Mouse (Mus musculus): ENCODE results near the gene 4921539E11Rik.

Gene 4921539E11Rik

DNA sequence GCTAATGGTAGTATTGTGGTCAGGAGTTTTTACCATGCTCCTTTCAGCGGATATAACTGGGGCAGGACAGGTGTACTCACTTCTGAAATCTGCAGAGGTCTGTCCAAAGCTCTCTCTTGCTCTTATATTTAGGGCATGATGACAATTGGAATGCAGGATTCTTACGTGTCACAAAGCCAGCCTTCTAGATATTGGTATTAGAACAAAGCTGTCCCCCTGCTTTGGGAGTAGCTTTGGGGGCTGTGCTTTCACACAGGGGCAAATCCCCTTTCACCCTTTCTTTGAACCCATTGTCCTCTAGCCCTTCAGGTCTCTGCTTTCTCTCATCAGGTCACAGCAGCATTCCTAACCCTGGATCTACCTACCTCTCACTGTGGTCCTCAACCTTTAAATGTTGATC, at the start of gene 4921539E11Rik:
Gene 4921539E11Rik, minus strand, starts transcription at position 101 of the 400 bp plus-strand sequence.
- no peak for DNase-seq

GRCm38 (mm10) chr4:103335134-103335533, 44.5 kb upstream of the 4921539E11Rik start:
- no peak for DNase-seq

GRCm38 (mm10) chr4:103329348-103329747, 38.7 kb upstream of the 4921539E11Rik start:
- no peak for DNase-seq

DNA sequence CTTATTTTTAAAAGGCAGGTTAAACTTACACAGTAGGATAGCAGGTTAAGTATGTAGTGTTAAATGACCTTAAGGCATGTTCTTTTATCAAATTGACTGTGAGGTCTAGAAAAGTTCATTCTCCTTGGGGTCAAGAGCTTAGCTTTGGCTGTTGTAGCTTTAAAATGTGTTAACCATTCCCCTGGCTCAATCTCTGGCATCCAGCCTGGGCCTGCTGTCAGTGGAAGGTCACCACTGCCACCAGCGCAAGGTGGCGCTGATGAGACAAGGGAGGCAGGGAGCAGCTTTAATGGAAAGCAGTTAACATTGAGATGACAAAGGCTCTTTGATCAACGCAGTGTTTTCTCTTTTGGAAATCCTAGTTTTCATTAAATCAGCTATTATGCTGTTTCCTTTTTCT, 36.3 kb upstream of the 4921539E11Rik start:
- DNase-seq = peak; percentile 55 to 56

GRCm38 (mm10) chr4:103324688-103325451, 34.2 kb upstream of the 4921539E11Rik start:
- DNase-seq = no peak

- no peak for DNase-seq
Observed at GRCm38 (mm10) chr4:103321461-103321860, 30.8 kb upstream of the 4921539E11Rik start.

DNA sequence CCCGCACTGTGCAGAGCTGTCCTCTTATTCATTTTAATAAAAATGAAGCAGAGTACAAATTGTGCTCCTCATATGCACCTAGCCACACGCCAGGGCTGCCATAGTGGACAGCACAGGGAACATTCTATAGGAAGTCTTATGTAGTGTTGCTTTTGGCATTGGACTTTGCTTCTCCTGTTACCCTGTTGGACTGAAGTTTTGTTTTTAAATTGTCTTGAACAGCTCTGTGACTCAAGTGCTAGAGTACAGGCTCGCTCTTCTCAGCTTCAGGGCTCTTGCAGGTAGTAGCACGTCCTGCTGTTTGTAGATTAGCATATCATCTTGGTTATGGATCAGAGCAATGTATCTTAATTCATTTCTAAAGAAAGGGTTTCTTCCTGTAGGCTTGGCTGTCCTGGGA, 25.2 kb upstream of the 4921539E11Rik start:
- no peak for DNase-seq

DNA sequence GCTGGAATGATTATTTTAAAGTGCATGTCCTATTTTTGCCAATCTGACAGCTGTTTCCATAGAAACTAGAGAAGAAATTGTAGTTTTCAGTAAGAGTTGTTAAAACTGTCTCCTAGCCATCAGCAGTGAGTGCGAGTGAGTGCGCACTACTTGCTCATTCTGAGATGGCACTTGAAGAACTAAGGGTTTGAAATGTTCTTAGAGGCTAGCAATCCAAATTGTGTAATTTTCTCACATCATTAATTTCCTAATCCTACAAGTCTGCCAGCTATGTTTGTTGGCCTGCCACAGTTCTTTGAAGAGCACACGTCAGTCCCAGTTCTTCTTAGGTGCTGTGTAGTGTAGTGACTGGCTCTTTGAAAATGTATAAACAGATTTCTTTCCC, 23.9 kb upstream of the 4921539E11Rik start:
- DNase-seq = no peak

GRCm38 (mm10) chr4:103313587-103314525, 23.2 kb upstream of the 4921539E11Rik start, which contains the start of gene Oma1:
Gene Oma1, plus strand, starts transcription at chr4:103313812.
- DNase-seq = peak; percentile 100

DNA sequence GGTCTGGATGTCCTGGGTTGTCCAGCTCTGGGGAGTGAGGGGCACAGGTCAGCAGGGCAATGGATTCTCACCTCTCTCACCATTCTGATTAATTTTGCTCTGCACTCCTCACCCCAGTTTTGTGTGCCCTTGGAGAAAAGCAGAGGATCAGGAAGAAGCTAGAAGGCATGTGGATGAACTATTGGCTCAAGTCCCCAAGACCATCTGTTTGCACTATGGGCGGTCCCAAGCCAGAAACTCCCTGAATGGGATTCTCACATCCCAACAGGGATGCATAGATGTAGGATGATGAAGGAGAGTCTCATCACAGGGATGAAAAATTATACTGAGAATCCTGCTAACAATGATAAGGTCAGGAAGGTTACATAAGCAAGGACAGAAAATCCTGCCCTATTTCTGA, 13.2 kb upstream of the 4921539E11Rik start:
- peak; percentile 61 to 66 for DNase-seq

- peak in 1 of 2 experiments; percentile 25 for DNase-seq
Observed at GRCm38 (mm10) chr4:103299342-103299741, 8.7 kb upstream of the 4921539E11Rik start.

DNA sequence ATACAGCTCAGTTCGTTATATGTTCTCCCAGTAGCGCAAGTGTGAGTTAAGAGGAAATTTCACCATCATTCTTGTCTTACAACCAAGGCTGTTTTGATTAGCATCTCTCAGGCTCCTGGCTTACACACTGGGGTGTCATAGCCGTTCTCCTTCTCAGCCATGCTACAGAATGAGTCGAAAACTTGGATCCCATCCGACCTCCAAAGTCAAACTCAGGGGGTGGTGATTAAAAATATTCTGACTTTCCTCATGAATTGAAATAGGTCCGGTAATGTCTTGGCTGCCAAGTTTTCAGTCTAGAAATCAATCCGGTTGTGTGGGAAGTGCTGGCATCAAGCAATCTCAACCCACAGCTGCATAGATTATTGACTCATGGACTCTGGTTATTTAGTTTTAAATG, 2.3 kb downstream of the 4921539E11Rik start:
- no peak for DNase-seq

- DNase-seq = no peak
Observed at GRCm38 (mm10) chr4:103273021-103273420, 17.6 kb downstream of the 4921539E11Rik start.

DNA sequence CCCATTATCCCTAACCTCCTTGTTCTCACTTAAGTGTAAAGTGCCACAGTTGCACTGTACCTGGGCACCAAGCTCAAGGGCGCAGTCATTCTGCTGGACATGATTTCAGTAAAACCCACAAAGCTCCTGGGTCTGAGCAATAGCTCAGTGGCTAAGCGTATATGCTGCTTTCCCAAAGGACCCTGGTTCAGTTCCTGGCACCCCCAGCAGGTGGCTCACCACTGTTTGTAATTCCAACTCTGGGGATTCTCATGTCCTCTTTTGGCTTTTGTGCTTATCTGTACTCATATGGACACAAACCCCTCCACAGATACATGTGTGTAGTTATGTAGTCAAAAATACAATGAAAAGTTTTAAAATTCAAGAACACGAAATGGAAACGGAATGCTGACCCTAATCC, 21.3 kb downstream of the 4921539E11Rik start:
- DNase-seq = peak; percentile 14 to 18

DNA sequence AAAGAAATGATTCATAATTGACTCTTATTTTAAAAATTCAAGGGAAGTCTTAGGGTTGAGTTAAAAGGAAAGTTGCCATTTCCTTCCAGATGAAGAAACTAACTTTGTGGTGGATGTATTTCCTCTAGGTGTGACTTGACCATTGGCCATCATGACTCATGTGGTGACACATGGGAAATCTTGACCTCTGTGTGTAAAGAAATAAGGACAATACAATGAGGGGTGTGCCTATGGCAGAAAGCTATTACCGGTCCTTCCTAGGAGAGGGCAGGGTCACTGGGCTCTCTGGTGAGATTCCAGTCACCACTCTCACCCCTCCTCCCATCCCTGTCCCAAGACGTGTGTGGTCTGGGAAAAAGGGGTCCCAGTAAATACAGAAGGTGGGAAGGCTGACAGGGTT, 25.5 kb downstream of the 4921539E11Rik start:
- no peak for DNase-seq

DNA sequence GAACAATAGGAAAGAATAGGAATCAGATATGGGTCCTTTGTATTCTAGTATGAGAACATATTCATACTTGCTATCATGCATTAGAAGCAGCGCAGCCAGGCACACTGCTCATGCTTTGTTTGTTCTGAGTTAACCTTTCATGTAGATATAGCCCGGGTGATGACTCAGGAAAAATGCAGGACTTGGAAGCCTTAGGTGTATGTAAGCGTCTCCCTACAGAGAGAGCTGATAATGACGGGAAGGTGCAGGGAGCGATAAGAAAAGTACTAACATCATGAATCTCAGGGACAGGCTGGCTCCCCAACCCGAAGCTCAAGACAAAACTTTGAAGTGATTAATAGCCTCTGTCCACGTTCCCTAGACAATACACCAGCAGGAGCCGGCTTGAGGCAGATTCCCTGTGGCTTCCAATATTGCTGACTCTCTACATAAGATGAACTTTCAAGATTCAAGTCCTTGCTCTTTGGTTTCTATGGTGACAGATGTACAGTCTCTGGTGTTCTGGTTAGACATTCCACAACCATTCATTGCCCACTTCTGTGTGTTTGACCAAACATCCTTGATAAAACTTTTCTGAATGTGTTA, 26.8 kb downstream of the 4921539E11Rik start:
- no peak for DNase-seq

GRCm38 (mm10) chr4:103263378-103263777, 27.3 kb downstream of the 4921539E11Rik start:
- no peak for DNase-seq

DNA sequence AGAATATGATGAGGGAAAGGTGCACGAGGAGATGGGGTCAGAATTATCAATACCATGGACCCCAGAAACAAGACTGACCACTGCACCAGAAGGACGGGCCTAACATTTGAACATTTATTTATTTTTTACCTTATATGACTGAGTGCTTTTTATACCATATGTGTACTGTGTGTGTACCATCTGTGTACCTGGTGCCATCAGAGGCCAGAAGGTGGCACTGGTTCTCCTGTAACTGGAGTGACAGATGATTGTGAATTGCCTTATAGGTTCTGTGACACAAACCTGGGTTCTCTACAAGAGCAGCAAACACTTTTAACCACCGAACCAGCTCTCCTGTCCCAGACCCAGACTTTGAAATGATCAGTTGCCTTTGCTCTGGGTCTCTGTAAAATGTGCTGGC, 31.8 kb downstream of the 4921539E11Rik start:
- DNase-seq = peak; percentile 14 to 19

DNA sequence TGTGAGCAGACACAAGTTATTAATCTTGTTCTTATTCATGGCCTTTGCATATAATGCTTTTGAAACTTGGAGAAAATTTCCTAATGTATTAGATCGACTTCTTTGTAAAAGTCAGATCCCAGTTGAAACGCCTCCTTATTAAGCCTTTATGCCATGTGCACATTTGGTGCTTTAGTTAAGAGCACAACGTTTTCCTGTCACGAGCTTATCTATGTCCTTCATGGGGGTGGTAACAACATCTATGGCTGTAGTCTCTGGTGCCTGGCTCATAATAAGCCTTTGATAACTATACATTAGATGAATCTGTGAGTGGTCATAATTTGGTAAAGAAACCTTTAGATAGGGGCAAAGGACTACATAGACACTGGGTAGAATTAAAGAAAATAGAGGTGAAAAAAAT, 36.8 kb downstream of the 4921539E11Rik start:
- DNase-seq = no peak

DNA sequence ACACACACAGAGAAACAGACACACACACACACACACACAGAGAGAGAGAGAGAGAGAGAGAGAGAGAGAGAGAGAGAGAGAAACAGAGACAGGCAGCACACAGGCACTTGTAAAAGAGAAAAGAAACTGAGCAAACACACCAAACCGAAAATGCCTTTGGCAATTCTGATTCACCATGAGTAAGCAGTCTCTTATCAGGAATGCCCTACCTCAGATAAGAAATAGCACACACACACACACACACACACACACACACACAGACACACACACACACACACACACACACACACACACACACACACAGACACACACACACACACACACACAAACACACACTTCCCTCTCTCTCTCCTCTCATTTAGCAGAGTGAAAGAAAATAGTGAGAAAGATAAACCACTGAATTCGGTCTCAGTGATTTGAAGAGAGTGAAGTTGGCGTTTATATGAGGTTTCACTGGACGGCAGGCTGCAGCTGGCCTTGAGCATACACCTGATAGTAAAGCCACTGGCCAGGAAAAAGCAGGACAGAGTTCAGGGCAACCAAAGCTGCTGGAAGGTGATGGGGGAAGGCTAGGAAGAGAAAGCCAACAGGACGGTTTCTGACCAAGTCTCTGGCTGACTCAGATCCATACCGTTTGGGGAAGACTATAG, 41.1 kb downstream of the 4921539E11Rik start:
- no peak for DNase-seq

GRCm38 (mm10) chr4:103247813-103248212, 42.9 kb downstream of the 4921539E11Rik start:
- no peak for DNase-seq

DNA sequence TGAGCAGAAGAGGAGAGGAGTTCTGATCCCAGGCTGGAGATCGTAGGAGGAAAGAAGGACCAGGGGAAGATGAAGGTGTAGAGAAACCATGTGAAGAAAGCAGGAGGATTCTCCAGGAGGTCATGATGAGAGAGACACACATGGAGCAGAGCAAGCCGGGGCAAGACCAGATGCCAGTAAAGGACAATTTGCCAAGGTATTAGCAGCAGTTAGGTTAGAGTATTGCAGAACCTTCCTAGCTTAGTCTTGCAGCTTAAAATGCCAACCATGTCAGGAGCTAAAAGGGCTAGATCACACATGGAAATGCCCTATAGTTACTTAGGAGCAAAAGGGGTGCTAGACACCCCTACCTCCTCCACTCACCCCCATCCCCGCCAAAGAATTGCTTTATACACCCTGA, 43.4 kb downstream of the 4921539E11Rik start:
- DNase-seq = no peak

DNA sequence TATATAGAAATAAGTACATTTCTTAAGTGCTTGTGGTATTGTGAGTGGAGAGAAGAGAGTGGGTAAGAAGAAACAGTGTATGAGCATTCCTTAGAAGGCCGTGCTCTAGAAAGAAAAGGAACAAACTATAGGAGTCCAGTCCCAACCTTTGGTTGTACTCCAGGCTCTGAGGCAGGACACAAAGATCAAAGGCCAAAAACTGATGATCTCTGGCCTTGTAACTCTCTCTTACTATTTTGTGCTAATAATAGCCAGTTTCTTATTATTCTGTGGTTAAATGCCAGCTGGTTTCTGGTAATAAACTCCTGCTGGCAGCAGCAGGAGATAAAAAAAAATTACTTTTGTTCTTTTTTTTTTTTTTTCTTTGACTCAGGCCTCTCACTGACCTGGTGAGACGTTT, 58.5 kb downstream of the 4921539E11Rik start:
- no peak for DNase-seq

Measured in cerebellum, postnatal 10 days (tissue).